Mouse (Mus musculus) kidney, embryonic 15.5 days (tissue): ENCODE measurements around the gene Kif23. TPM values are rescaled to one million over a fixed set of nuclear protein-coding genes. Genes with fewer than 3 reads are reported as not detected.

ENCODE experiments used
- ATAC-seq: fragments of 200-750 bp; cut with Nextera tagmentation; replicated peaks from 2 replicates; pipeline ENCODE4 v1.8.0; 2017; ENCODE audit warnings: moderate TSS enrichment; ENCODE audit not compliant: low FRiP score
- H3K27ac ChIP-seq: fragments of 300-500 bp; sonication (generic); 2 replicates; pipeline ENCODE4 v1.5.1; 2015; ENCODE audit warnings: mild to moderate bottlenecking, inconsistent platforms
- H3K27me3 ChIP-seq: fragments of 300-500 bp; sonication (generic); 2 replicates; pipeline ENCODE4 v1.6.1; 2015; ENCODE audit warnings: inconsistent platforms
- H3K36me3 ChIP-seq: fragments of 300-500 bp; sonication (generic); 2 replicates; pipeline ENCODE4 v1.6.1; 2015; ENCODE audit warnings: inconsistent platforms
- H3K4me1 ChIP-seq: fragments of 300-500 bp; sonication (generic); 2 replicates; pipeline ENCODE4 v1.6.1; 2015; ENCODE audit warnings: inconsistent platforms
- H3K4me2 ChIP-seq: fragments of 300-500 bp; sonication (generic); 2 replicates; pipeline ENCODE4 v1.6.1; 2015; ENCODE audit warnings: moderate library complexity, mild to moderate bottlenecking, inconsistent platforms
- H3K4me3 ChIP-seq: fragments of 300-500 bp; sonication (generic); replicated peaks from 2 replicates; pipeline ENCODE4 v1.5.1; 2015; ENCODE audit warnings: mild to moderate bottlenecking, inconsistent platforms
- H3K9ac ChIP-seq: fragments of 300-500 bp; sonication (generic); 2 replicates; pipeline ENCODE4 v1.6.1; 2015; ENCODE audit warnings: mild to moderate bottlenecking, inconsistent platforms
- H3K9me3 ChIP-seq: fragments of 300-500 bp; sonication (generic); replicated peaks from 2 replicates; pipeline ENCODE4 v1.6.1; 2016; ENCODE audit warnings: inconsistent platforms
- WGBS: fragments of 180-500 bp; shearing (Covaris S2); methylation state at CpG from one replicate; pipeline ENCODE4 v1.1.7; 2015; ENCODE audit warnings: mixed read lengths; 5-methylcytosine and 5-hydroxymethylcytosine counted together
- polyA plus RNA-seq: library from polyadenylated mRNA; unstranded; fragments of >200 nt; fragmentation: Nextera tagmentation; extraction: Ambion mirVana; gene quantifications from 2 replicates; pipeline ENCODE4 v1.2.1, GENCODE M21; 2015

The Kif23 gene
- polyA plus RNA-seq, 1 experiment from 2014 or later: 123 TPM

- Histone ChIP-seq H3K9ac (no peak overlapping the region), H3K4me2 (no peak overlapping the region), H3K4me1 (peaks cover 26% of the 10 kb centered on the region), H3K27ac (no peak overlapping the region), H3K9me3 (no peaks in the 10 kb centered on the region), H3K27me3 (no peaks in the 10 kb centered on the region), H3K4me3 (no peak overlapping the region), H3K36me3 (peaks cover 28% of the 10 kb centered on the region)
- 44% methylated on average over 20 of the region's 20 CpGs for WGBS
- no peak for ATAC-seq
Measured at GRCm38 (mm10) chr9:61910526-61911256, 35.9 kb downstream of the Kif23 start.

GRCm38 (mm10) chr9:61909633-61910032 is 36.9 kb downstream of the Kif23 start:
- Histone ChIP-seq H3K4me3 (no peak overlapping the region), H3K9ac (no peak overlapping the region), H3K4me1 (peaks cover 23% of the 10 kb centered on the region), H3K27ac (no peak overlapping the region), H3K9me3 (no peaks in the 10 kb centered on the region), H3K27me3 (no peaks in the 10 kb centered on the region), H3K36me3 (peaks cover 28% of the 10 kb centered on the region), H3K4me2 (no peak overlapping the region)
- WGBS: 90% methylated on average over 1 of the region's 1 CpGs
- ATAC-seq: no peak

DNA sequence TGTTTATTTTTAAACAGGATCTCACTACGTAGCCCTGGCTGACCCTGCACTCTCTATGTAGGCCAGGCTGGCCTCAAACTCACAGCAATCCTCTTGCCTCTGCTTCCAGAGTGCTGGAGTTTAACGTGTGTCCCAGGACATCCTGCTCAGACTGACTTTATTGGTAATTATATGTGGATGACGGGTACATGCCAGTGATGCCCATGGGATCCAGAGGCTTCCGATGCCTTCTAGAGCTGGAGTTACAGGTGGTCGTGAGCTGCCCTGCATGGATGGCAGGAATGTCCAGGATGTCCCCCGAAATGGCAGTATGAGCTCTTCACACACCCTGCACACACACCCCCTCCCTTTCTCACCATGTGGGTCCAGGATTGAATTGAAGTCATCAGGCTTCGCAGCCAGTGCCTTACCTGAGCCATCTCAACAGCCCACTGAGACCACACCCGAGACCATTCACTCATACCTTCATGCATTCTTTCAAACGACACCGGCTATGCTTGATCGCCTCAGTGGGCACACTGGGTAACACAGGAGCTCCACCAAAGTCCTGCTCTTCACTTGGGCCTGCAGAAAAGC is 37.7 kb downstream of the Kif23 start:
- no peak overlapping the region for H3K4me3 ChIP-seq
- WGBS: 83% methylated on average over 11 of the region's 11 CpGs
- no peak overlapping the region for H3K9ac ChIP-seq
- H3K4me2 ChIP-seq: no peak overlapping the region
- no peak for ATAC-seq
- H3K9me3 ChIP-seq: no peaks in the 10 kb centered on the region
- H3K27ac ChIP-seq: no peak overlapping the region
- H3K4me1 ChIP-seq: peaks cover 29% of the 10 kb centered on the region
- no peaks in the 10 kb centered on the region for H3K27me3 ChIP-seq
- H3K36me3 ChIP-seq: peaks cover 28% of the 10 kb centered on the region

GRCm38 (mm10) chr9:61908341-61908740 is 38.2 kb downstream of the Kif23 start:
- Histone ChIP-seq H3K4me1 (peaks cover 27% of the 10 kb centered on the region), H3K27ac (no peak overlapping the region), H3K9me3 (no peaks in the 10 kb centered on the region), H3K9ac (no peak overlapping the region), H3K4me2 (no peak overlapping the region), H3K36me3 (peaks cover 26% of the 10 kb centered on the region), H3K27me3 (no peaks in the 10 kb centered on the region), H3K4me3 (no peak overlapping the region)
- WGBS: 56% methylated on average over 3 of the region's 3 CpGs
- ATAC-seq: no peak

GRCm38 (mm10) chr9:61907621-61908295 is 38.8 kb downstream of the Kif23 start:
- no peaks in the 10 kb centered on the region for H3K9me3 ChIP-seq
- no peak overlapping the region for H3K27ac ChIP-seq
- H3K9ac ChIP-seq: no peak overlapping the region
- no peak overlapping the region for H3K4me2 ChIP-seq
- peaks cover 21% of the 10 kb centered on the region for H3K4me1 ChIP-seq
- no peak overlapping the region for H3K4me3 ChIP-seq
- 78% methylated on average over 4 of the region's 4 CpGs for WGBS
- ATAC-seq: no peak
- peaks cover 20% of the 10 kb centered on the region for H3K36me3 ChIP-seq
- 0 out of 2 replicates have a peak, but pooled peaks cover 3% of the 10 kb centered on the region for H3K27me3 ChIP-seq

- Histone ChIP-seq H3K9me3 (no peaks in the 10 kb centered on the region), H3K27ac (no peak overlapping the region), H3K36me3 (peaks cover 11% of the 10 kb centered on the region), H3K27me3 (peaks cover 12% of the 10 kb centered on the region; the same call in 1 of the 2 replicates), H3K4me1 (peaks cover 13% of the 10 kb centered on the region), H3K4me2 (no peak overlapping the region), H3K9ac (no peak overlapping the region), H3K4me3 (no peak overlapping the region)
- 69% methylated on average over 10 of the region's 10 CpGs for WGBS
- ATAC-seq: no peak
Measured at GRCm38 (mm10) chr9:61906912-61907311, 39.7 kb downstream of the Kif23 start.

DNA sequence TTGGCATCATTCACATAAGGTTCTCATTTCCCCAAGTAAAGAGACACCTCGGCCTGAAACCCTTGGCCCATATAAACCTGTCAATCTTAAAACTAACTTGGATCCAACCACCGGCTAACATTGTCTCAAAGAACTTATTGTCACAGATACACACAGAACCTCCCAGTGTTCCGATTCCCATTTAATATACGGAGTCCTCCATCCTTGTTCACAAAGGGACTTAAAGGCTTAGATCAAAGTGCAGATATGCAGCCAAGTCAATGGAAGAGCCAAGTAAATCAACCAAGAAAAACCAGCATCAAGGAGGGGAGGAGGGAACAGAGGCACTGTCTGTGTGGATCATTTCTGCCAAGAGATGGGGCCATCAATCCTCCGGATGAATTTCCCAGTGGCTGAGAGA is 41.0 kb downstream of the Kif23 start:
- WGBS: 54% methylated on average over 5 of the region's 5 CpGs
- ATAC-seq: no peak
- H3K9ac ChIP-seq: no peak overlapping the region
- H3K4me1 ChIP-seq: peaks cover 7% of the 10 kb centered on the region; the same call in 1 of the 2 replicates
- H3K36me3 ChIP-seq: no peaks in the 10 kb centered on the region
- no peak overlapping the region for H3K27ac ChIP-seq
- H3K4me3 ChIP-seq: no peak overlapping the region
- H3K27me3 ChIP-seq: peaks cover 18% of the 10 kb centered on the region
- no peak overlapping the region for H3K4me2 ChIP-seq
- H3K9me3 ChIP-seq: no peaks in the 10 kb centered on the region

GRCm38 (mm10) chr9:61904201-61904600 is 42.4 kb downstream of the Kif23 start:
- Histone ChIP-seq H3K4me1 (peaks cover 11% of the 10 kb centered on the region), H3K4me3 (no peak overlapping the region), H3K27me3 (peaks cover 27% of the 10 kb centered on the region), H3K27ac (no peak overlapping the region), H3K9ac (no peak overlapping the region), H3K9me3 (no peaks in the 10 kb centered on the region), H3K4me2 (no peak overlapping the region), H3K36me3 (no peaks in the 10 kb centered on the region)
- no peak for ATAC-seq
- 17% methylated on average over 7 of the region's 7 CpGs for WGBS

GRCm38 (mm10) chr9:61902445-61902844 is 44.1 kb downstream of the Kif23 start:
- Histone ChIP-seq H3K4me3 (no peak overlapping the region), H3K27ac (no peak overlapping the region), H3K9ac (no peak overlapping the region), H3K36me3 (no peaks in the 10 kb centered on the region), H3K9me3 (no peaks in the 10 kb centered on the region), H3K4me2 (no peak overlapping the region), H3K4me1 (peaks cover 11% of the 10 kb centered on the region), H3K27me3 (peaks cover 37% of the 10 kb centered on the region)
- 65% methylated on average over 9 of the region's 9 CpGs for WGBS
- ATAC-seq: no peak

DNA sequence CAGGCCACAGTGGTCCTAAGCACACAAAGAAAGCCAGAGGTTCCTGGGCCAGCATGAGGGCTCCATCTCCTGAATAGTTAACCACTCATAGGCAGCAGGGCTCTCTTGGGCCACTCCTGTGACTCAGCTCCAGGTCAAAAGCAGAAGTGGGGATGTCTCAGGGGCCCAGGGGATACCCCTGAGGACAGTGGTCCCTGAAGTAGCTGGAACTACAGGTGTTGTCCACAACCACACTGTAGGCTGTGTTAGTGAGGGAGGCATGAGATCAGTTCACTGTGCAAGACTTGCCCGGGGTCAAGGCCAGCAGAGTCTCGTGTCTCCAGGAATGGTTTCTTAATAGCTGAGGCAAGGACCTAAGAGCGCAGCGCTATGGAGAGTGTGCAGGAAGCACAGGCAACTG is 45.0 kb downstream of the Kif23 start:
- no peak overlapping the region for H3K4me3 ChIP-seq
- no peak for ATAC-seq
- 79% methylated on average over 4 of the region's 4 CpGs for WGBS
- peaks cover 37% of the 10 kb centered on the region for H3K27me3 ChIP-seq
- peaks cover 13% of the 10 kb centered on the region for H3K4me1 ChIP-seq
- no peaks in the 10 kb centered on the region for H3K9me3 ChIP-seq
- no peaks in the 10 kb centered on the region for H3K36me3 ChIP-seq
- no peak overlapping the region for H3K27ac ChIP-seq
- H3K4me2 ChIP-seq: no peak overlapping the region
- H3K9ac ChIP-seq: no peak overlapping the region

DNA sequence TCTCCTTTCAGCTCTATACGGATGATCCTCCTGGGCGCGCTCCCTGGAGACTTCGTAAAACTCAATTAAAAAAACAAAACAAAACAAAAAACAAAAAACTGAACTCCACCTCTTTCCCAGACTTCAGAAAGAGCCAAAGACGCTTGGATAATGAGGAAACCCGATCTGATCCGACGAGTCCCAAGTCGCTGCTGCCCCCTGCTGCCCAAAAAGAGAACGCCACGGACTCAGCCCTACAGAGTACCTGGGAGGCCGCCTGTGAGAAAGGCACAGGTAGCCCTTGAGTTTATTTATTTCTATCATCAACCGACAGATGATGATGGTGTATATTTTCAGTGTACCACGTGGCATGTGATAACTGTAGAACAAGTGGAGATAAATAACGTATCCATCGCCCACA is 46.8 kb downstream of the Kif23 start:
- no peak overlapping the region for H3K27ac ChIP-seq
- H3K36me3 ChIP-seq: no peaks in the 10 kb centered on the region
- peaks cover 22% of the 10 kb centered on the region for H3K4me1 ChIP-seq
- H3K4me2 ChIP-seq: peak overlapping the region; percentile 53
- no peak; the same call in 1 of the 2 replicates for ATAC-seq
- peak overlapping the region; percentile 16; the same call in 1 of the 2 replicates for H3K4me3 ChIP-seq
- H3K9ac ChIP-seq: no peak overlapping the region
- peaks cover 41% of the 10 kb centered on the region for H3K27me3 ChIP-seq
- WGBS: 5% methylated on average over 16 of the region's 16 CpGs
- no peaks in the 10 kb centered on the region for H3K9me3 ChIP-seq

GRCm38 (mm10) chr9:61898401-61898800 is 48.2 kb downstream of the Kif23 start:
- Histone ChIP-seq H3K36me3 (no peaks in the 10 kb centered on the region), H3K4me2 (no peak overlapping the region), H3K4me3 (no peak overlapping the region), H3K9me3 (no peaks in the 10 kb centered on the region), H3K27me3 (peaks cover 47% of the 10 kb centered on the region), H3K4me1 (peaks cover 19% of the 10 kb centered on the region; the same call in 1 of the 2 replicates), H3K27ac (no peak overlapping the region), H3K9ac (no peak overlapping the region)
- ATAC-seq: no peak
- WGBS: 1% methylated on average over 8 of the region's 8 CpGs
